Mouse (Mus musculus): ENCODE measurements at regions not wholly inside any gene's neighbourhood (a gene's known extent, or its start where the extent isn't known, plus 50 kb on each side); places are given as distances from the start of the nearest gene placed in this dataset.

- no peak for DNase-seq (ENCODE audit: low read depth, low spot score)
- TF ChIP-seq MYC (IDR thresholded peaks at IDR 0.05; ENCODE audit: low read depth, low read length) (no peak), MAZ (IDR thresholded peaks at IDR 0.05; ENCODE audit: low read depth, low read length) (no peak), TAL1 (IDR thresholded peaks at IDR 0.05; ENCODE audit: low read length) (no peak), SMC3 (IDR thresholded peaks at IDR 0.05; ENCODE audit: low read depth, low read length) (no peak), MEF2A (IDR thresholded peaks at IDR 0.05; ENCODE audit: extremely low read depth, insufficient replicate concordance, low read depth, low read length, poor library complexity, severe bottlenecking) (no peak), NELFE (IDR thresholded peaks at IDR 0.05; ENCODE audit: low read depth, low read length) (no peak), TBP (IDR thresholded peaks at IDR 0.05; ENCODE audit: low read depth, low read length) (no peak), CHD1 (IDR thresholded peaks at IDR 0.05; ENCODE audit: low read depth, low read length) (no peak), RAD21 (IDR thresholded peaks at IDR 0.05; ENCODE audit: low read depth, low read length) (no peak), CTCF (IDR thresholded peaks at IDR 0.05 in 2 of 3, conservative IDR thresholded peaks at IDR 0.05 in 1 of 3; ENCODE audit: control insufficient read depth in 1 of 3, insufficient read depth in 1 of 3, low read depth in 2 of 3, low read length in 3 of 3, poor library complexity in 1 of 3, severe bottlenecking in 1 of 3) (no peak), USF1 (IDR thresholded peaks at IDR 0.05; ENCODE audit: low read depth, low read length) (no peak), GABPA (IDR thresholded peaks at IDR 0.05; ENCODE audit: low read depth, low read length) (no peak), USF2 (IDR thresholded peaks at IDR 0.05; ENCODE audit: borderline replicate concordance in 1 of 2, insufficient read depth in 1 of 2, low read depth in 1 of 2, low read length in 2 of 2) (no peak), BHLHE40 (IDR thresholded peaks at IDR 0.05; ENCODE audit: borderline replicate concordance, low read depth, low read length) (no peak), ELF1 (IDR thresholded peaks at IDR 0.05; ENCODE audit: low read depth, low read length) (no peak), ZC3H11A (IDR thresholded peaks at IDR 0.05; ENCODE audit: low read depth, low read length) (no peak), KAT2A (conservative IDR thresholded peaks at IDR 0.05; ENCODE audit: low read depth, low read length) (no peak), ZNF384 (IDR thresholded peaks at IDR 0.05; ENCODE audit: low read depth, low read length) (no peak), E2F4 (IDR thresholded peaks at IDR 0.05; ENCODE audit: borderline replicate concordance, low read depth, low read length) (no peak)
- Histone ChIP-seq H3K27me3 (ENCODE audit: control insufficient read depth in 1 of 2, insufficient read depth in 2 of 2, low read length in 2 of 2) (no peaks in the 10 kb centered on the region), H3K4me1 (ENCODE audit: control insufficient read depth in 1 of 2, insufficient read depth in 2 of 2, low read length in 2 of 2) (no peaks in the 10 kb centered on the region), H3K36me3 (ENCODE audit: control insufficient read depth in 1 of 2, insufficient read depth in 2 of 2, low read length in 2 of 2) (no peaks in the 10 kb centered on the region), H3K27ac (ENCODE audit: control insufficient read depth, low read depth, low read length) (no peak overlapping the region), H3K79me2 (ENCODE audit: control insufficient read depth, insufficient read depth, low read length, poor library complexity) (no peaks in the 10 kb centered on the region), H3K9me3 (replicated peaks; ENCODE audit: insufficient read depth, low read length) (no peaks in the 10 kb centered on the region), H3K4me3 (ENCODE audit: control insufficient read depth in 1 of 2, insufficient read depth in 1 of 2, low read depth in 2 of 2, low read length in 2 of 2) (no peak overlapping the region), H3K9ac (ENCODE audit: control insufficient read depth, low read depth, low read length, poor library complexity, severe bottlenecking) (no peak overlapping the region)
Observed at GRCm38 (mm10) chr7:121332532-121332931, 59.1 kb upstream of the Hs3st2 start.

- no peaks in the 10 kb centered on the region for H3K79me2 ChIP-seq (ENCODE audit: control insufficient read depth, insufficient read depth, low read length, poor library complexity)
- no peak overlapping the region for H3K27ac ChIP-seq (ENCODE audit: control insufficient read depth, low read depth, low read length)
- no peaks in the 10 kb centered on the region for H3K36me3 ChIP-seq (ENCODE audit: control insufficient read depth in 1 of 2, insufficient read depth in 2 of 2, low read length in 2 of 2)
- H3K4me1 ChIP-seq (ENCODE audit: control insufficient read depth in 1 of 2, insufficient read depth in 2 of 2, low read length in 2 of 2), result no peaks in the 10 kb centered on the region
- TF ChIP-seq MEF2A (IDR thresholded peaks at IDR 0.05; ENCODE audit: extremely low read depth, insufficient replicate concordance, low read depth, low read length, poor library complexity, severe bottlenecking) (no peak), ZMIZ1 (IDR thresholded peaks at IDR 0.05; ENCODE audit: low read depth, low read length) (no peak), HCFC1 (IDR thresholded peaks at IDR 0.05; ENCODE audit: low read depth, low read length) (no peak), NELFE (IDR thresholded peaks at IDR 0.05; ENCODE audit: low read depth, low read length) (no peak), ELF1 (IDR thresholded peaks at IDR 0.05; ENCODE audit: low read depth, low read length) (no peak), RAD21 (IDR thresholded peaks at IDR 0.05; ENCODE audit: low read depth, low read length) (no peak), POLR2A (IDR thresholded peaks at IDR 0.05; ENCODE audit: control insufficient read depth in 1 of 2, insufficient read depth in 1 of 2, low read depth in 1 of 2, low read length in 2 of 2, poor library complexity in 1 of 2) (no peak), KAT2A (conservative IDR thresholded peaks at IDR 0.05; ENCODE audit: low read depth, low read length) (no peak), MYC (IDR thresholded peaks at IDR 0.05; ENCODE audit: low read depth, low read length) (no peak), UBTF (IDR thresholded peaks at IDR 0.05; ENCODE audit: borderline replicate concordance, insufficient read depth, low read depth, low read length) (no peak), TAL1 (IDR thresholded peaks at IDR 0.05; ENCODE audit: low read length) (no peak), MAX (IDR thresholded peaks at IDR 0.05; ENCODE audit: low read length) (no peak), MXI1 (IDR thresholded peaks at IDR 0.05; ENCODE audit: low read depth, low read length) (no peak)
- no peak overlapping the region for H3K9ac ChIP-seq (ENCODE audit: control insufficient read depth, low read depth, low read length, poor library complexity, severe bottlenecking)
- H3K9me3 ChIP-seq (replicated peaks; ENCODE audit: insufficient read depth, low read length), result no peaks in the 10 kb centered on the region
- no peaks in the 10 kb centered on the region for H3K27me3 ChIP-seq (ENCODE audit: control insufficient read depth in 1 of 2, insufficient read depth in 2 of 2, low read length in 2 of 2)
- DNase-seq (ENCODE audit: low read depth, low spot score), result no peak
- no peak overlapping the region for H3K4me3 ChIP-seq (ENCODE audit: control insufficient read depth in 1 of 2, insufficient read depth in 1 of 2, low read depth in 2 of 2, low read length in 2 of 2)
Observed at GRCm38 (mm10) chr7:121335390-121336109, 56.1 kb upstream of the Hs3st2 start.
